Mouse (Mus musculus): ENCODE measurements around the gene Zfp3. TPM values are rescaled to one million over a fixed set of nuclear protein-coding genes. Genes with fewer than 3 reads are reported as not detected.

The Zfp3 gene
- polyA plus RNA-seq, 1 experiment from 2014 or later: 4.9 TPM

- no peak for ATAC-seq (ENCODE audit: low read depth)
- Histone ChIP-seq H3K9ac (ENCODE audit: low read length) (no peak overlapping the region), H3K36me3 (ENCODE audit: control insufficient read depth, insufficient read depth, low read length) (no peaks in the 10 kb centered on the region), H3K4me2 (ENCODE audit: low read depth, low read length) (no peak overlapping the region), H3K4me3 (ENCODE audit: low read length) (no peak overlapping the region), H3K27ac (ENCODE audit: low read length) (no peak overlapping the region), H3K4me1 (replicated peaks; ENCODE audit: control insufficient read depth, insufficient read depth, low read length) (0 out of 2 replicates have a peak, but pooled peaks cover 3% of the 10 kb centered on the region), H3K9me3 (ENCODE audit: control insufficient read depth, low read length) (no peaks in the 10 kb centered on the region), H3K27me3 (ENCODE audit: control insufficient read depth, insufficient read depth, low read depth, low read length) (no peaks in the 10 kb centered on the region)
- WGBS: 28% methylated on average over 1 of the region's 1 CpGs
These were observed 45.0 kb downstream of the Zfp3 start for GRCm38 (mm10) chr11:70809011-70809410.

- Histone ChIP-seq H3K27me3 (ENCODE audit: control insufficient read depth, insufficient read depth, low read depth, low read length) (no peaks in the 10 kb centered on the region), H3K4me1 (replicated peaks; ENCODE audit: control insufficient read depth, insufficient read depth, low read length) (no peaks in the 10 kb centered on the region), H3K4me2 (ENCODE audit: low read depth, low read length) (no peak overlapping the region), H3K27ac (ENCODE audit: low read length) (no peak overlapping the region), H3K9ac (ENCODE audit: low read length) (no peak overlapping the region), H3K36me3 (ENCODE audit: control insufficient read depth, insufficient read depth, low read length) (no peaks in the 10 kb centered on the region), H3K4me3 (ENCODE audit: low read length) (no peak overlapping the region), H3K9me3 (ENCODE audit: control insufficient read depth, low read length) (no peaks in the 10 kb centered on the region)
- no peak for ATAC-seq (ENCODE audit: low read depth)
- WGBS: 78% methylated on average over 5 of the region's 5 CpGs
These were observed 47.0 kb downstream of the Zfp3 start for GRCm38 (mm10) chr11:70811041-70811440.

DNA sequence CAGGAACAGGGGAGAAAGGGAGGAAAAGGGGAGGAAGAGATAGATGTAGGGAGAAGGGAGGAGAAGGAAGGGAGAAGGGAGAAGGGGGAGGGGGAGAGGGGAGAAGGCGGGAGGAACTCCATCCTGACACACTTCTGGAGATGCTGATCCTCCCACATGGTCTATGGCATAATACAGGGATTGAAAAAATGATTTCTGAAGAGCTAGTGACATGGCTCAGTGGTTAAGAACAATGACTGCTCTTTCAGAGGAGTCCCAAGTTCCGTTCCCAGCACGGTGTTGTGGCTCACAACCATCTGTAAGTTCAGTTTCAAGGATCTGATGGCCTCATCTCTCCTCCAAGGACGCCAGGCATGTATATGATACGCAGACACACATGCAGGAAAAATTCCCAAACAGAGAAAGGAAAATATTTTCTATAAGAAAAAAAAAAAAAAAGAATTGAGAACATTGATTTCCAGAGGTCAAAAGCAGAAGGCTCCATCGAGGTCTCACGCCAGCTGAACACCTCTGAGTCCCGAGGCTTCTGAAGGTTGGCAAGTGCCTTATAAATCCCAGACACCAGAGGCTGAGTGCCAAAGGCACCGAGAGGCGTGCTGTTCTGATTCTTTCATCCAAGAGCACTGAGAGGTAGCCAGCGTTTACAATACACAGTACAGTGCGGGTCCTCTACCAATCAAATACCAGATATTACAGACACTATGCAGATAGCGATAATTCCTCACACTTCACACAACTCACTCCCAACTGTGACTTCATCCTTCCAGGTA, 47.6 kb downstream of the Zfp3 start:
- H3K9me3 ChIP-seq (ENCODE audit: control insufficient read depth, low read length): no peaks in the 10 kb centered on the region
- H3K4me2 ChIP-seq (ENCODE audit: low read depth, low read length): no peak overlapping the region
- no peak overlapping the region for H3K4me3 ChIP-seq (ENCODE audit: low read length)
- no peaks in the 10 kb centered on the region for H3K27me3 ChIP-seq (ENCODE audit: control insufficient read depth, insufficient read depth, low read depth, low read length)
- no peak for ATAC-seq (ENCODE audit: low read depth)
- no peaks in the 10 kb centered on the region for H3K36me3 ChIP-seq (ENCODE audit: control insufficient read depth, insufficient read depth, low read length)
- no peaks in the 10 kb centered on the region for H3K4me1 ChIP-seq (replicated peaks; ENCODE audit: control insufficient read depth, insufficient read depth, low read length)
- no peak overlapping the region for H3K9ac ChIP-seq (ENCODE audit: low read length)
- H3K27ac ChIP-seq (ENCODE audit: low read length): no peak overlapping the region
- WGBS: 59% methylated on average over 13 of the region's 13 CpGs

DNA sequence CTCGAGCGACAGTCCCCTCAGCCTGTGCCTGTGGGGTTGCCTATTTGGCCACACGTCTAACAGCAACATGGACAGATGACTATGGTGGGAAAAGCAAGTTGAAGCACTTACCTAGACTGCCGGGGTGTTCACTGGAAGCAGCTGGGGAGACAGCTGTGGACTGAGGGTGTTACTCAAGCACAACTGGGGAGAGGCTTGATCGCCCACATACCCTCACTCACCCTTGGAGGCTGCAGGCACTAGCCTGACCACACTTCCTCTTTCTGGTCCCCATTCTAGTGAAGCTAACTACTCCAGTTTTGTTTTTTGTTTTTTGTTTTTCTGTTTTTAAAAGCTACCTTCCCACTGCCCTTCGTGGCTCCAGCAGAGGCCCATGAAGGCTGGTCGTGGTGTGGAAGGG, 48.4 kb downstream of the Zfp3 start, which contains the start of gene Scimp:
Gene Scimp, minus strand, starts transcription at position 222 of the 400 bp plus-strand sequence.
- WGBS: 77% methylated on average over 7 of the region's 7 CpGs
- Histone ChIP-seq H3K36me3 (ENCODE audit: control insufficient read depth, insufficient read depth, low read length) (no peaks in the 10 kb centered on the region), H3K9me3 (ENCODE audit: control insufficient read depth, low read length) (no peaks in the 10 kb centered on the region), H3K4me2 (ENCODE audit: low read depth, low read length) (no peak within 1 kb of the TSS), H3K27ac (ENCODE audit: low read length) (no peak within 1 kb of the TSS), H3K4me3 (ENCODE audit: low read length) (no peak within 1 kb of the TSS), H3K27me3 (ENCODE audit: control insufficient read depth, insufficient read depth, low read depth, low read length) (no peaks in the 10 kb centered on the region), H3K9ac (ENCODE audit: low read length) (no peak within 1 kb of the TSS), H3K4me1 (replicated peaks; ENCODE audit: control insufficient read depth, insufficient read depth, low read length) (no peaks in the 10 kb centered on the region)
- no peak for ATAC-seq (ENCODE audit: low read depth)

DNA sequence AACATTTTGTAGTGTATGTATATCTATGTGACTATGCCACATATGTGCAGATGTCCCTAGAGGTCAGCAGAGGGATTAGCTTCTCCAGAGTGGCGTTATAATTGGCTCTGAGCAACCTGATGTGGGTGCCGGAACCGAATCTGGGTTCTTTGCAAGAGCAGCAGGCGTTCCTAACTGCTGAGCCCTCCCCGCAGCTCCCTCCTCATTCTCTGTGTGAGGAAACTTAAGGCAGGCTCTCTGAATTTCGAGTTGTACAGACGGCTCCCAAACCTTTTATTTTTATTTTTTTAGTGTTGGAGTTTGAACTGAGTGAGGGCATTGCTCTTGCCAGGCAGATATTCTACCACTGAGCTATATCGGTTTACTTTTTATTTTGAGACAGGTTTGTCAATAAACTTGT, 51.1 kb downstream of the Zfp3 start:
- Histone ChIP-seq H3K4me1 (replicated peaks; ENCODE audit: control insufficient read depth, insufficient read depth, low read length) (no peaks in the 10 kb centered on the region), H3K4me2 (ENCODE audit: low read depth, low read length) (no peak overlapping the region), H3K27me3 (ENCODE audit: control insufficient read depth, insufficient read depth, low read depth, low read length) (no peaks in the 10 kb centered on the region), H3K36me3 (ENCODE audit: control insufficient read depth, insufficient read depth, low read length) (no peaks in the 10 kb centered on the region), H3K9ac (ENCODE audit: low read length) (no peak overlapping the region), H3K27ac (ENCODE audit: low read length) (no peak overlapping the region), H3K4me3 (ENCODE audit: low read length) (no peak overlapping the region), H3K9me3 (ENCODE audit: control insufficient read depth, low read length) (no peaks in the 10 kb centered on the region)
- ATAC-seq (ENCODE audit: low read depth): no peak
- whole genome bisulfite sequencing: 73% methylated on average over 8 of the region's 8 CpGs

GRCm38 (mm10) chr11:70815498-70816078, 51.6 kb downstream of the Zfp3 start:
- Histone ChIP-seq H3K36me3 (ENCODE audit: control insufficient read depth, insufficient read depth, low read length) (no peaks in the 10 kb centered on the region), H3K4me3 (ENCODE audit: low read length) (no peak overlapping the region), H3K9me3 (ENCODE audit: control insufficient read depth, low read length) (no peaks in the 10 kb centered on the region), H3K4me2 (ENCODE audit: low read depth, low read length) (no peak overlapping the region), H3K4me1 (replicated peaks; ENCODE audit: control insufficient read depth, insufficient read depth, low read length) (no peaks in the 10 kb centered on the region), H3K9ac (ENCODE audit: low read length) (no peak overlapping the region), H3K27ac (ENCODE audit: low read length) (no peak overlapping the region), H3K27me3 (ENCODE audit: control insufficient read depth, insufficient read depth, low read depth, low read length) (no peaks in the 10 kb centered on the region)
- no peak for ATAC-seq (ENCODE audit: low read depth)
- 24% methylated on average over 6 of the region's 6 CpGs for WGBS

GRCm38 (mm10) chr11:70816770-70817169, 52.8 kb downstream of the Zfp3 start:
- H3K4me3 ChIP-seq (ENCODE audit: low read length): no peak overlapping the region
- H3K27me3 ChIP-seq (ENCODE audit: control insufficient read depth, insufficient read depth, low read depth, low read length): no peaks in the 10 kb centered on the region
- H3K9me3 ChIP-seq (ENCODE audit: control insufficient read depth, low read length): no peaks in the 10 kb centered on the region
- ATAC-seq (ENCODE audit: low read depth): no peak
- WGBS: 59% methylated on average over 4 of the region's 4 CpGs
- H3K36me3 ChIP-seq (ENCODE audit: control insufficient read depth, insufficient read depth, low read length): no peaks in the 10 kb centered on the region
- H3K9ac ChIP-seq (ENCODE audit: low read length): no peak overlapping the region
- no peaks in the 10 kb centered on the region for H3K4me1 ChIP-seq (replicated peaks; ENCODE audit: control insufficient read depth, insufficient read depth, low read length)
- no peak overlapping the region for H3K4me2 ChIP-seq (ENCODE audit: low read depth, low read length)
- H3K27ac ChIP-seq (ENCODE audit: low read length): no peak overlapping the region

DNA sequence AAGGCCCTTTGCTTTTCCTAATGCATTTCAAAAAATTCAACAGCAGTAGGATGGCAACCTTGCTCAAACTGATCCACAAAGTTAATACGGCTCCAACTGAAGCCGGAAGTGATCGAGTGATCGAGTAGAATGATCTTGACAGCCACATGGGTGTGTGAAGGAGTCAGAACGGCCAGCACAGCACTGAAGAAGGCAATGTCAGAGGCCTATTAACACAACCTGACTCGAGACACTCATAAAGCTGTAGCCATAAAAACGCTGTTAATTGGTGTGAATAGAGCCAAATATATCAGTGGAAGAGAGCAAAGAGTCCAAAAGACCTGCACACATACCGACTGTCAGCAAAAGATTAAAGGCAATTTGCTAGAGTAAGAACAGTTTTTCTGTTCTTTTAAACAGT, 56.1 kb downstream of the Zfp3 start:
- no peaks in the 10 kb centered on the region for H3K36me3 ChIP-seq (ENCODE audit: control insufficient read depth, insufficient read depth, low read length)
- no peaks in the 10 kb centered on the region for H3K27me3 ChIP-seq (ENCODE audit: control insufficient read depth, insufficient read depth, low read depth, low read length)
- H3K9me3 ChIP-seq (ENCODE audit: control insufficient read depth, low read length): no peaks in the 10 kb centered on the region
- 74% methylated on average over 8 of the region's 8 CpGs for WGBS
- no peak overlapping the region for H3K9ac ChIP-seq (ENCODE audit: low read length)
- no peak overlapping the region for H3K4me3 ChIP-seq (ENCODE audit: low read length)
- no peak overlapping the region for H3K4me2 ChIP-seq (ENCODE audit: low read depth, low read length)
- no peak for ATAC-seq (ENCODE audit: low read depth)
- no peak overlapping the region for H3K27ac ChIP-seq (ENCODE audit: low read length)
- H3K4me1 ChIP-seq (replicated peaks; ENCODE audit: control insufficient read depth, insufficient read depth, low read length): peaks cover 6% of the 10 kb centered on the region

GRCm38 (mm10) chr11:70821728-70822591, 58.0 kb downstream of the Zfp3 start:
- Histone ChIP-seq H3K27ac (ENCODE audit: low read length) (no peak overlapping the region), H3K36me3 (ENCODE audit: control insufficient read depth, insufficient read depth, low read length) (no peaks in the 10 kb centered on the region), H3K27me3 (ENCODE audit: control insufficient read depth, insufficient read depth, low read depth, low read length) (no peaks in the 10 kb centered on the region), H3K9ac (ENCODE audit: low read length) (0 out of 2 replicates have a peak overlapping the region, but pooled peaks have one; percentile 18), H3K9me3 (ENCODE audit: control insufficient read depth, low read length) (no peaks in the 10 kb centered on the region), H3K4me3 (ENCODE audit: low read length) (no peak overlapping the region), H3K4me2 (ENCODE audit: low read depth, low read length) (no peak overlapping the region; the same call in 1 of the 2 replicates), H3K4me1 (replicated peaks; ENCODE audit: control insufficient read depth, insufficient read depth, low read length) (peaks cover 6% of the 10 kb centered on the region)
- 33% methylated on average over 17 of the region's 17 CpGs for WGBS
- peak; percentile 17; the same call in 1 of the 2 replicates for ATAC-seq (ENCODE audit: low read depth)

Data from lung, embryonic 16.5 days (tissue).